ENCODE assay signal across 9 mouse cellular contexts in genomic region chr17:26276711-26277110, GRCm38 (mm10). TPM values are rescaled to one million over a fixed set of nuclear protein-coding genes. Genes with fewer than 3 reads are reported as not detected.
DNase-seq lines count a peak whose midpoint lies in the region; ATAC-seq and TF ChIP-seq lines count a peak whose summit lies in the region.
"Had no signal": no experiment of that assay in that cellular context is flagged by ENCODE, and none has a peak within 500 bp of the region (broad histone marks: within the 10 kb centered on the region; RNA-seq: fewer than 3 reads in every experiment).

No protein-coding gene starts in this region.

- no peak overlapping the region for H3K27ac ChIP-seq in forebrain, embryonic 11.5 days (ENCODE audit: low read depth, low read length)
- H3K27ac ChIP-seq in forebrain, embryonic 16.5 days (ENCODE audit: low read length): no peak overlapping the region
- H3K27ac ChIP-seq in liver, embryonic 11.5 days (ENCODE audit: low read depth, low read length): no peak overlapping the region
- no peak overlapping the region for H3K27ac ChIP-seq in spleen, adult 2 months (ENCODE audit: insufficient read depth, low read length)

- no peaks in the 10 kb centered on the region for H3K4me1 ChIP-seq in forebrain, embryonic 11.5 days (replicated peaks; ENCODE audit: control insufficient read depth, insufficient read depth, low read length)
- H3K4me1 ChIP-seq in forebrain, embryonic 16.5 days (replicated peaks; ENCODE audit: control insufficient read depth, insufficient read depth, low read length): no peaks in the 10 kb centered on the region
- H3K4me1 ChIP-seq in liver, embryonic 11.5 days (replicated peaks; ENCODE audit: control insufficient read depth, insufficient read depth, low read length): no peaks in the 10 kb centered on the region
- no peaks in the 10 kb centered on the region for H3K4me1 ChIP-seq in spleen, adult 2 months (ENCODE audit: control insufficient read depth, insufficient read depth, insufficient read length)

- no peaks in the 10 kb centered on the region for H3K9me3 ChIP-seq in forebrain, embryonic 11.5 days (ENCODE audit: control insufficient read depth, low read length)
- no peaks in the 10 kb centered on the region for H3K9me3 ChIP-seq in forebrain, embryonic 16.5 days (ENCODE audit: control insufficient read depth, low read length)
- no peaks in the 10 kb centered on the region for H3K9me3 ChIP-seq in liver, embryonic 11.5 days (ENCODE audit: control insufficient read depth, low read length)

- H3K4me2 ChIP-seq in forebrain, embryonic 11.5 days (ENCODE audit: low read depth, low read length, severe bottlenecking): no peak overlapping the region
- no peak overlapping the region for H3K4me2 ChIP-seq in forebrain, embryonic 16.5 days (ENCODE audit: low read length)
- no peak overlapping the region for H3K4me2 ChIP-seq in liver, embryonic 11.5 days

- no peak for ATAC-seq in forebrain, embryonic 11.5 days (replicated peaks; ENCODE audit: low FRiP score)
- ATAC-seq in forebrain, embryonic 16.5 days: no peak
- ATAC-seq in liver, embryonic 11.5 days (replicated peaks; ENCODE audit: low FRiP score): no peak

- peaks cover 32% of the 10 kb centered on the region for H3K36me3 ChIP-seq in forebrain, embryonic 11.5 days (ENCODE audit: control insufficient read depth, insufficient read depth, low read length)
- peaks cover 38% of the 10 kb centered on the region for H3K36me3 ChIP-seq in forebrain, embryonic 16.5 days (ENCODE audit: control insufficient read depth, insufficient read depth)
- H3K36me3 ChIP-seq in liver, embryonic 11.5 days (ENCODE audit: control insufficient read depth, insufficient read depth, low read length): peaks cover 56% of the 10 kb centered on the region
- peaks cover 39% of the 10 kb centered on the region for H3K36me3 ChIP-seq in spleen, adult 2 months (ENCODE audit: control insufficient read depth, insufficient read depth, low read length)

- TF ChIP-seq POLR2A in spleen, adult 2 months (IDR thresholded peaks at IDR 0.05; ENCODE audit: low read depth, low read length): no peak

- TF ChIP-seq CTCF in spleen, adult 2 months (IDR thresholded peaks at IDR 0.05; ENCODE audit: extremely low read depth, insufficient read depth, insufficient read length, insufficient replicate concordance): no peak

- WGBS in forebrain, embryonic 11.5 days: 94% methylated on average over 4 of the region's 4 CpGs
- WGBS in forebrain, embryonic 16.5 days: 93% methylated on average over 4 of the region's 4 CpGs
- 88% methylated on average over 4 of the region's 4 CpGs for WGBS in liver, embryonic 11.5 days
- 88% methylated on average over 4 of the region's 4 CpGs for WGBS in spleen, adult 2 months

- H3K27me3 ChIP-seq in forebrain, embryonic 11.5 days (ENCODE audit: control insufficient read depth, insufficient read depth, low read length): no peaks in the 10 kb centered on the region
- H3K27me3 ChIP-seq in forebrain, embryonic 16.5 days (replicated peaks; ENCODE audit: control insufficient read depth, insufficient read depth, low read length): no peaks in the 10 kb centered on the region
- H3K27me3 ChIP-seq in liver, embryonic 11.5 days (replicated peaks; ENCODE audit: control insufficient read depth, insufficient read depth, low read length): no peaks in the 10 kb centered on the region
- no peaks in the 10 kb centered on the region for H3K27me3 ChIP-seq in spleen, adult 2 months (ENCODE audit: control insufficient read depth, insufficient read depth, low read length)

- peak; percentile 52 for DNase-seq in forebrain, embryonic 11.5 days (ENCODE audit: low spot score)
- DNase-seq in liver: peak; percentile 28
- no peak for DNase-seq in liver, embryonic 11.5 days (ENCODE audit: low spot score)
- DNase-seq in R1 (ENCODE audit: low read depth, low spot score): peak; percentile 71
- peak; percentile 49 to 64 for DNase-seq in kidney, postnatal 36 days
- peak; percentile 23 to 26 for DNase-seq in spleen, adult 2 months (ENCODE audit: low read depth in 1 of 2, low spot score in 2 of 2)
- DNase-seq in urinary bladder, adult 2 months (ENCODE audit: low spot score): no peak

- H3K4me3 ChIP-seq in forebrain, embryonic 11.5 days (ENCODE audit: low read depth, low read length): no peak overlapping the region
- H3K4me3 ChIP-seq in forebrain, embryonic 16.5 days (replicated peaks; ENCODE audit: low read length): no peak overlapping the region
- no peak overlapping the region for H3K4me3 ChIP-seq in liver, embryonic 11.5 days (ENCODE audit: low read depth, low read length)
- no peak overlapping the region for H3K4me3 ChIP-seq in spleen, adult 2 months (ENCODE audit: extremely low read depth, insufficient read depth, insufficient read length)
- H3K4me3 ChIP-seq: myocyte had no signal

- H3K9ac ChIP-seq in forebrain, embryonic 11.5 days (ENCODE audit: low read length): no peak overlapping the region
- no peak overlapping the region for H3K9ac ChIP-seq in forebrain, embryonic 16.5 days (replicated peaks; ENCODE audit: low read depth, low read length)
- no peak overlapping the region for H3K9ac ChIP-seq in liver, embryonic 11.5 days (ENCODE audit: low read depth, low read length)

RNA-seq across cellular contexts. Expression of gene Luc7l, which starts 24.0 kb away (rescaled TPM):
- 134 and 151 TPM in 2 replicates for polyA plus RNA-seq in forebrain, embryonic 11.5 days (2014; fragmentation: Nextera tagmentation; extraction: Ambion mirVana)
- 123 and 124 TPM in 2 replicates for polyA plus RNA-seq in forebrain, embryonic 16.5 days (2015; fragmentation: Nextera tagmentation; extraction: Ambion mirVana)
- 107 and 110 TPM in 2 replicates for polyA plus RNA-seq in liver, embryonic 11.5 days (2014; fragmentation: Nextera tagmentation; extraction: Ambion mirVana)
- 13.8 and 14.5 TPM in 2 replicates for polyA plus RNA-seq in spleen, adult 2 months (2012; rRNA removed)
- polyA plus RNA-seq in urinary bladder, adult 2 months (2012; rRNA removed): 51.1 and 65.5 TPM in 2 replicates

RNA-seq across cellular contexts. Expression of gene Fam234a, which starts 32.7 kb away (rescaled TPM):
- 21.3 and 24.1 TPM in 2 replicates for polyA plus RNA-seq in forebrain, embryonic 11.5 days (2014; fragmentation: Nextera tagmentation; extraction: Ambion mirVana)
- 23.9 and 25.5 TPM in 2 replicates for polyA plus RNA-seq in forebrain, embryonic 16.5 days (2015; fragmentation: Nextera tagmentation; extraction: Ambion mirVana)
- 19.6 and 20.2 TPM in 2 replicates for polyA plus RNA-seq in liver, embryonic 11.5 days (2014; fragmentation: Nextera tagmentation; extraction: Ambion mirVana)
- polyA plus RNA-seq in spleen, adult 2 months (2012; rRNA removed): 22.9 and 26.4 TPM in 2 replicates
- 89.4 and 106 TPM in 2 replicates for polyA plus RNA-seq in urinary bladder, adult 2 months (2012; rRNA removed)

Comparison
In these comparisons a context has a peak if more than half of its experiments do, and no peak if none do; other contexts are left out.
1. DNase-seq: peak in forebrain, embryonic 11.5 days (single experiment), liver (single experiment), R1 (single experiment), kidney, postnatal 36 days (2 of 2) and spleen, adult 2 months (2 of 2); none in liver, embryonic 11.5 days (single experiment) and urinary bladder, adult 2 months (single experiment).